Mouse (Mus musculus) hindbrain, embryonic 11.5 days (tissue): Measurements from ENCODE around the gene Phb. TPM values are rescaled to one million over a fixed set of nuclear protein-coding genes. Genes with fewer than 3 reads are reported as not detected.

ENCODE experiments used
- ATAC-seq: fragments of 200-750 bp; cut with Nextera tagmentation; 2 replicates; pipeline ENCODE4 v1.8.0; 2017; ENCODE audit warnings: mild to moderate bottlenecking, moderate TSS enrichment, moderate library complexity; ENCODE audit not compliant: low FRiP score
- DNase-seq: peaks from one replicate; pipeline ENCODE4 v3.0.0-alpha.2; 2015; ENCODE audit warnings: low spot score
- H3K27ac ChIP-seq: fragments of 300-500 bp; sonication (generic); 2 replicates; pipeline ENCODE4 v1.5.1; 2014; ENCODE audit warnings: mild to moderate bottlenecking, low read depth, low read length
- H3K27me3 ChIP-seq: fragments of 300-500 bp; sonication (generic); 2 replicates; pipeline ENCODE4 v1.6.1; 2014; ENCODE audit warnings: mild to moderate bottlenecking, low read length, moderate library complexity, mixed read lengths; ENCODE audit not compliant: control insufficient read depth, insufficient read depth
- H3K36me3 ChIP-seq: fragments of 300-500 bp; sonication (generic); 2 replicates; pipeline ENCODE4 v1.6.1; 2014; ENCODE audit warnings: mild to moderate bottlenecking, low read length, moderate library complexity, mixed read lengths; ENCODE audit not compliant: control insufficient read depth, insufficient read depth
- H3K4me1 ChIP-seq: fragments of 300-500 bp; sonication (generic); replicated peaks from 2 replicates; pipeline ENCODE4 v1.6.1; 2014; ENCODE audit warnings: low read length, mixed read lengths; ENCODE audit not compliant: control insufficient read depth, insufficient read depth
- H3K4me2 ChIP-seq: fragments of 300-500 bp; sonication (generic); replicated peaks from 2 replicates; pipeline ENCODE4 v1.6.1; 2014; ENCODE audit warnings: mild to moderate bottlenecking, low read depth, low read length
- H3K4me3 ChIP-seq: fragments of 300-500 bp; sonication (generic); 2 replicates; pipeline ENCODE4 v1.5.1; 2014; ENCODE audit warnings: low read depth, low read length
- H3K9ac ChIP-seq: fragments of 300-500 bp; sonication (generic); 2 replicates; pipeline ENCODE4 v1.6.1; 2014; ENCODE audit warnings: low read depth, low read length
- H3K9me3 ChIP-seq: fragments of 300-500 bp; sonication (generic); 2 replicates; pipeline ENCODE4 v1.6.1; 2016; ENCODE audit warnings: low read length; ENCODE audit not compliant: control insufficient read depth
- WGBS: fragments of 180-500 bp; shearing (Covaris S2); extraction: QIAGEN DNeasy Blood & Tissue Kit; methylation state at CpG from one replicate; pipeline ENCODE4 v1.1.7; 2014; 5-methylcytosine and 5-hydroxymethylcytosine counted together
- polyA plus RNA-seq: library from polyadenylated mRNA; unstranded; fragments of >200 nt; fragmentation: Nextera tagmentation; extraction: Ambion mirVana; gene quantifications from 2 replicates; pipeline ENCODE4 v1.2.1, GENCODE M21; 2014

Gene Phb
- polyA plus RNA-seq, 1 experiment from 2014 or later, result 176 TPM

DNA sequence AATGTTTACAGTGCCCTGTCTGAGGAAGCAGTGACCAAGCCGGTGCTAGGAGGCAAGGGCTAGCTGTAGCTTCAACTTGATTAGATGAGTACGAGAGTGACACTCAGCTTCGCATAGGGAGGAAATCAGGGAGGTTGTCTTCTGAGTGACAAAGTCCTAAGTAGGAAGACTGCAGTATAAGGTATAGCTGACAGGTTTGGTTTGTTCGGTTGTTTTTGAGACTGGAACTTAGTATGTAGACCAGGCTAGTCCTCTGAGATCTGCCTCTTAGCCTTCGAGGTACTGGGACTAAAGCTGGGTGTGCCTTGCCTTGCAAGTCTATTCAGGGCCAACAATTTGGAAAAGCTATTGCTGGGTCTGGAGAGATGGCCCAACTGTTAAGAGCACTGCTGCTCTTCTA, 56.5 kb downstream of the Phb start, which contains the start of gene B130006D01Rik:
Gene B130006D01Rik (plus strand): TSS at position 301 of the 400 bp plus-strand sequence.
- no peak for ATAC-seq

DNA sequence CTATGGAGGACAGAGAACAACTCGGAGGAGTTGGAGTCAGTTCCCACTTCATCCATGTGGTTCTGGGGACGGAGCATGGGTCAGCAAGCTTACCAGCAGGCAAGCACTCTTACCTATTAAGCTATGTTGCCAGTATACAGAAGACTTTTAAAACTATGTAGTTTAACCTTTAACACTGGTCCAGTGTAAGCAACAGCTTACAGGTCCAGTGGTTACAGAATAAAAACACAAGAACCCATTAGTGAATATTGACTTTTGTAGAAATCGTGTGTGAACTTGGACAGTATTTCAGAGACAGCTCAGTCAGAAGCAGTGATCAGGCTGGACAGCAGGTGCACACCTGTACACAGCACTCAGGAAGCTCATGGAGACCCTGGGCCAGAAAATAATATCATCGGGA, 57.7 kb downstream of the Phb start:
- H3K27me3 ChIP-seq, result no peaks in the 10 kb centered on the region
- no peak overlapping the region for H3K9ac ChIP-seq
- DNase-seq (no peak), ATAC-seq (no peak)
- no peaks in the 10 kb centered on the region for H3K4me1 ChIP-seq
- no peak overlapping the region for H3K4me3 ChIP-seq
- H3K9me3 ChIP-seq, result no peaks in the 10 kb centered on the region
- no peak overlapping the region for H3K4me2 ChIP-seq
- H3K27ac ChIP-seq, result no peak overlapping the region
- WGBS, result 92% methylated on average over 4 of the region's 4 CpGs
- no peaks in the 10 kb centered on the region for H3K36me3 ChIP-seq

More for the DNA sequence above, 56.5 kb downstream of the Phb start, which contains the start of gene B130006D01Rik:
- 94% methylated on average over 5 of the region's 5 CpGs for WGBS
- Histone ChIP-seq H3K9ac (no peak within 1 kb of the TSS), H3K27ac (no peak within 1 kb of the TSS), H3K4me2 (no peak within 1 kb of the TSS), H3K4me1 (no peaks in the 10 kb centered on the region), H3K36me3 (no peaks in the 10 kb centered on the region), H3K9me3 (no peaks in the 10 kb centered on the region), H3K4me3 (no peak within 1 kb of the TSS), H3K27me3 (no peaks in the 10 kb centered on the region)
- DNase-seq, result no peak

DNA sequence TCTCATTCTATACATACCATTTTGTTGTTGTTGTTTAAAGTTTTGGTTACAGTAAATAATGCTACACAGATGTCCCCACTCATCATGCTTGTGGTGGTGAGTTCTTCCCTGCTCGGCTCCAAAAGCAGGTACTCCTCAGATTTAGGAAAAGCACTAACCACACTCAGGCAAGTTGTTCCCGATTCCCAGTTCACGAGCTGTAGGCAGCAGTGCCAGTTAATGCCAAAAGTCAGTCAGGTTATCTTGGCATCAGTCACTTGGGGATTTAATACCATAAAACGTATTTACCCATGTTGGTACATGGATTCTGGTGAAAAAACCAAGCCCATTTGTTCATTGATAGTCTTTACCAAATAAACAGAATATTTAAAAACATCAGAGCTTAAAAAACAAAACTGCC, 59.4 kb downstream of the Phb start:
- no peak overlapping the region for H3K27ac ChIP-seq
- no peaks in the 10 kb centered on the region for H3K27me3 ChIP-seq
- no peaks in the 10 kb centered on the region for H3K36me3 ChIP-seq
- H3K9me3 ChIP-seq, result no peaks in the 10 kb centered on the region
- no peak overlapping the region for H3K4me2 ChIP-seq
- DNase-seq (no peak), ATAC-seq (no peak)
- no peak overlapping the region for H3K9ac ChIP-seq
- no peaks in the 10 kb centered on the region for H3K4me1 ChIP-seq
- no peak overlapping the region for H3K4me3 ChIP-seq
- 92% methylated on average over 4 of the region's 4 CpGs for WGBS

DNA sequence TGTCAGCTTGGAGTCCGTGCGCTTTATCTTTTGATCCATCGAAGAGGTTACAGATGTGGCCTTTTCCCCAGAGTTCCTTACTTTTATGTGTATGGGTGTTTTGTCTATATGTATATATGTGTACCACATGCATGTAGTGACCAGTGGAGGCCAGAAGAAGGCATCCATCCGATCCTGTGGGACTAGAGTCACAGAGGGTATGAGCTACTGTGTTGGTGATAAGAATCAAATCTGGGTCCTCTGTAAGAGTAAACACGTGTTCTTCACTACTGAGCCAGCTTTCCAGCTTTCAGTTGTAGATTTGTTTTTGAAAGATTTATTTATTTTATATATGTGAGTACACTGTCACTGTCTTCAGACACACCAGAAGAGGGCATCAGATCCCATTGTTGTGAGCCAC, 61.2 kb downstream of the Phb start:
- DNase-seq, result no peak
- Histone ChIP-seq H3K4me2 (no peak overlapping the region), H3K36me3 (no peaks in the 10 kb centered on the region), H3K9ac (no peak overlapping the region), H3K9me3 (no peaks in the 10 kb centered on the region), H3K4me1 (no peaks in the 10 kb centered on the region), H3K27me3 (no peaks in the 10 kb centered on the region), H3K4me3 (no peak overlapping the region), H3K27ac (no peak overlapping the region)
- ATAC-seq, result no peak
- WGBS, result 94% methylated on average over 5 of the region's 5 CpGs

DNA sequence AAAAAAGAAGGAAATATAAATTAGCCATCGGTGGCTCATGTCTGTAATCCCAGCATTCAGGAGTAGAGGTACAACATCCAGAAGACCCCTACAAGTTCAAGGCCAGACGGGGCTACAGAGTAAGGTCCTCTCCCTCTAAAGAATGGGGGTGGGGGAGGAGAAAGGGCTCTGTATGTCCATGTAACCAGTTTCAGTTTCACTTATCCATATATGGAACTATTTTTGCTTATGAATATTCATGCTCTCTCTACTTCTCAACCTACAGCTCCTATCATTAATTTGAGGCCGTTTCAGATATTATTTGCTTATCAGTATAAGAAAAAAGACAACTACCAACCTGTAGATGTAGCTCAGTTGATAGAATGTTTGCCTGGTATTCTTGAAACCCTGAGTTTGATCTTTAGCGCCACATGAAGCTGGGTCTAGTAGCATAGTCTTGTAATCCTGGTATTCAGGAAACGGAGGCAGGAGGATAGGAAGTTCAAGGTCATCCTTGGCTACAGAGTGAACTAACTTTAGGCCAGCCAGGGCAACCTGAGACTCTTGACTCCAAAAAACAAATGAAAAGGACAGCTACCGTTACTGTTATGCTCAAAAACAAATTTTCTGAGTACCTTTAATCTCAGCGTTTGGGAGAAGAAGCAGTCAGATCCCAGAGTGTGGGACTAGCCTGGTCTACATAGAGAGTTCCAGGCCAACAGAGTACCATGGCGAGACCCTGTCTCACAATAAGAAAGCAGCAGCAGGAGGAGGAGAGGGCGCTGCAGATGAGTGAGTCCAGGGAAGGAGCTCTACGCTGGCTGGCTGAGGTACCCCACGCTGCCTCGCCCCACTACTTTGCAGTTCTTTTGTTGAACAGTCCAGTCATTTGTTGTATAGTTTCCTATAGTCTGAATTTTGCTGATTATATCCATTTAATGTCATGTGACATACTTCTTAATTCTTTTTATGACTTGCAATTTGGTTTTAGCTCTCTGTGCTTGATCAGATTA, 62.5 kb downstream of the Phb start:
- no peaks in the 10 kb centered on the region for H3K36me3 ChIP-seq
- H3K9ac ChIP-seq, result no peak overlapping the region
- DNase-seq (no peak), ATAC-seq (no peak)
- H3K27ac ChIP-seq, result no peak overlapping the region
- WGBS, result 84% methylated on average over 12 of the region's 12 CpGs
- H3K27me3 ChIP-seq, result no peaks in the 10 kb centered on the region
- no peak overlapping the region for H3K4me3 ChIP-seq
- H3K4me2 ChIP-seq, result no peak overlapping the region
- no peaks in the 10 kb centered on the region for H3K9me3 ChIP-seq
- no peaks in the 10 kb centered on the region for H3K4me1 ChIP-seq

Other genes with a start within 250 kb of the Phb start
- 0.22 and 0.69 TPM in 2 replicates for gene Nxph3, start 152.4 kb upstream of the Phb start, polyA plus RNA-seq
- gene Ngfr, start 79.2 kb upstream of the Phb start, polyA plus RNA-seq, result 27.7 and 29.6 TPM in 2 replicates
- 13.6 and 13.7 TPM in 2 replicates for gene Zfp652, start 45.7 kb downstream of the Phb start, polyA plus RNA-seq
- gene B130006D01Rik, start 56.6 kb downstream of the Phb start, polyA plus RNA-seq, result 1.1 and 2.5 TPM in 2 replicates
- not detected in 2 replicates for gene Phospho1, start 157.5 kb downstream of the Phb start, polyA plus RNA-seq
- 7.1 and 7.6 TPM in 2 replicates for gene Gngt2, start 170.3 kb downstream of the Phb start, polyA plus RNA-seq
- gene Abi3, start 175.5 kb downstream of the Phb start, polyA plus RNA-seq, result 2.4 and 2.6 TPM in 2 replicates
- gene B4galnt2, start 247.9 kb downstream of the Phb start, polyA plus RNA-seq, result 0.11 TPM in 1 of 2 replicates, not detected in the other